Mouse (Mus musculus): ENCODE results near the gene Nrd1.
A peak's percentile ranks its signal among the peaks of the same experiment; 100 is the strongest.

Nrd1 gene

DNA sequence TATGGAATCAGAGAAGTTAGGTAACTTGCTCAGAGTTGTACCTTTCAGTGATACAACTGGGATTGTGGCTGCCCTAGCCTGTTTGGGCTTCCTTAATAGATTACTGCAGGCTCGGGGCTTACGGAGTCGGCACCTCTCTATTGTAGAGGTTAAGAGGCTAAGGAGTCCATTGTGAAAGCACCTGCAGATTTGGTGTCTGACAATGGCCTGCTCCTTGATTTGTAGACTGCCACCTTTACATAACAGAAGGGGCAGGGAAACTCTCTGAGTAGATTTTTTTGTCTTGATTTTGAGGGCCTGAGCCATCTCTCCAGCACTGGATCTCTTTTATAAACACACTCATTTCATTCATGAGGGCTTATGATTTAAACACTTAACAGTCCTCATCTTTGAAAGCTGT is 26.1 kb downstream of the Nrd1 start:
- DNase-seq (ENCODE audit: low spot score in 2 of 2) = no peak

DNA sequence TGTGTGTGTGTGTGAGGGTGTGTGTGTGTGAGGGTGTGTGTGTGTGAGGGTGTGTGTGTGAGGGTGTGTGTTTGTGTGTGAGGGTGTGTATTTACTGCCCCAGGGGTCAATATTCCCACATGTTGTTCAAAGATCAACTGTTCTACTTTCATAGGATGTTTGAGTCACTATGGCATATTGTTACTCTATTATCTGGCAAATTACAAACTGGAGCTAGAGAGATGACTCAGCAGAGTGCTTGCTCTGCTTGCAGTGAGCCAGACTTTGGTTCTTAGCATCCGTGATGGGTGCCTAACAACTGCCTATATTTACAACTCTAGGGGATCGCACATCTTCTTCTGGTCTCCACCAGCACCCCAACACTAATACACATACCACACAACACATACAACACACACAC is 29.4 kb downstream of the Nrd1 start:
- no peak for DNase-seq (ENCODE audit: low spot score in 2 of 2)

DNA sequence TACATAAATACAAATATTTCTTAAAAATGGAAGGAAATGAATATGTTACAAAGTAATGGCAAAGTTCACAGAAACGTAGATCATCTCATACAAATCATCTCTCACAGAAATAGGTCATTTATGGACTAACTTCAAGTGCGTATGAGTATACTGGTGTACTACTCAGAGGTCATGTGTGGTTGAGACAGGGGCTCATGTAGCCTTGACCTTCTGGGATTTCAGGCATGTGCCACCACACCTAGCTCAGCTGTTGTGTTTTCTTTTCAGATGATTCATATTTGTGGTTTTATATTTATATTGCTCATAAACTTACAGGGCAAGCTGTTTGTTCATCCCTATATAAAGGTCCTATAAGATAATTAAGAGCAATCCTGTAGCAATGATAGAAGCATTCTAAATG is 29.8 kb downstream of the Nrd1 start:
- DNase-seq (ENCODE audit: low spot score in 2 of 2) = no peak

DNA sequence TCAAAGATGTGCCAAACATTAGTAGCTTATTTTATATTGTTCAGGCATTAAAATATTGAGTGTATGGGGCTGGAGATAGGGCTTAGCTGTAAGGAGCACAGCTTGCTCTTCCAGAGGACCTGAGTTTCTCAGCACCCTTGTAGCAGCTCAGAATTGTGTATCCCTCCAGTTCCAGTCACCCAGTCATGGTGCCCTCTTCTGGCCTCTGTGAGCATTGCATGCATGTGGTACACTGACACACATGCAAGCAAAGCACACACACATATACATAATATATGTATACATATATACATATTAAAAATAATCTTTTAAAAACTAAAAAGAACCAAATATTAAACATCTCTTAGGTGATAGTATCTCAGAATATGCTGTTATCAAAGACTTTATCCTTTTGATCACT is 35.9 kb downstream of the Nrd1 start:
- peak; percentile 60 to 83 for DNase-seq (ENCODE audit: low spot score in 2 of 2)

DNA sequence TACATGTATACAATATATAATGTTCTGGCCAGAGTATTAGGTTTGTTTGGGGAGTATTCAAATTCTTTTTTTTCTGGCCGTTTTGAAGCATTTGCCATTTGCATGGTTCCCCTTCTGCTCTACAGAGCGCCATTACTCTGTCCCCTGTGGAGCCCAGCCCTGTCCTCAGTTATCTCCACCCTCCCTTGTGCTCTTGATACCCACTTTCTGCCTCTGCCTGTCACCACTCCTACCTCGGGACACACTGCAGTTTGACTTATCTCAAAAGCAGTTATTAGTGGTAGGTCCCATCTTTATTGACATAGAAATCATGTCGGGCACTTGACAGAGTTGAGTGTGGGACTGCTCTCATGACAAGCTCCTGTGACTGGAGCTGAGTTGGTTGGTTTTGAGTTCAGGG is 42.3 kb downstream of the Nrd1 start:
- no peak for DNase-seq (ENCODE audit: low spot score in 2 of 2)

DNA sequence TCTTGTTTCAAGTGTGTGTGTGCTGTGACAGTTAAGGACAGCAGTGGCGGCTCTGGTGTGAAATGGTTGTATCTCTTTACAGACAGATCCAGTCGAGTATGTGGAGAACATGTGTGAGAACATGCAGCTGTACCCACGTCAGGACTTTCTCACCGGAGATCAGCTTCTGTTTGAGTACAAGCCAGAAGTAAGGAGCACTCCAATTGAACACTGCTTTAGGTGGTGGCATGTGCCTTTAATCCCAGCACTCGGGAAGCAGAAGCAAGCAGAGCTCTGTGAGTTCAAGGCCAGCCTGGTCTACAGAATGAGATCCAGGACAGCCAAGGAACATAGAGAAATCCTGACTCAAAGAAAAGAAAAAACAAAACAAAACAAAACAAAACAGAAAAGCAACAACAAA is 42.8 kb downstream of the Nrd1 start:
- no peak for DNase-seq (ENCODE audit: low spot score in 2 of 2)

DNA sequence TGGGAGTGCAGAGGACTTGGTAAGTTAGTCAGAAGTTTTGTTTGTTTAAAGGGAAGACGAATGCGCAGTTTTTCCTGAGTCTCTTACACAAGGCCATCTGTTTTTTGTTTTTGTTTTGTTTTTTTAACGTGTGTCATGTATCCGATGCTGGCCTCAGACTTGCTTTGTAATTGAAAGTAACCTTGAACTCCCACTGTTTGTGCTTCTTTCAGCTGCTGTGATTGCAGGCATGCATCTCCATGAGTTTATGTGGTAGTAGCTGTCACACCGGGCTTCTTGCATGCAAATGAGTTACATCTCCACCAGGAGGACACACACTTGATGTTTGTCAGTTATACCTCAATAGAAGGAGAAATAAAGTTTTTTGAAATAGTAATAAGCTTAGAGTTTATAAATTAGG is 43.3 kb downstream of the Nrd1 start:
- no peak for DNase-seq (ENCODE audit: low spot score in 2 of 2)

DNA sequence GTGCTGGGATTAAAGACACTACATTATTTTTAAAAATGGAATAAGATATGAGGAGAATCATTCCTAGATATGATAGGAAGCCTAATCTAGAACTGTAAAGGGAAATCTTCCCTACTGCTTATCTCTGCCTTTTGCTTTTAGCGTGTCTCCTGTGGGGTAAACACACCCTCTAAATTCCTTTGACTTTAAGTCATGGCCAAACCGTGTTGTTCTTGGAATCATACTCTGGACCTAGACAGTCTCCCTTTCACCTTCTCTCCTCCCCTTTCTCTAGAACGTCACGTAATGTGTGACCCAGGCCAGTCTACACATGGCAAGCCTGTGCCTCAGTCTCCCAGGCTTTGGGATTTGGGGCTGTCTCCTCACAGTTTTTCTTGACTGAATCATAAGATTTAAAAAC is 47.8 kb downstream of the Nrd1 start:
- no peak for DNase-seq (ENCODE audit: low spot score in 2 of 2)

DNA sequence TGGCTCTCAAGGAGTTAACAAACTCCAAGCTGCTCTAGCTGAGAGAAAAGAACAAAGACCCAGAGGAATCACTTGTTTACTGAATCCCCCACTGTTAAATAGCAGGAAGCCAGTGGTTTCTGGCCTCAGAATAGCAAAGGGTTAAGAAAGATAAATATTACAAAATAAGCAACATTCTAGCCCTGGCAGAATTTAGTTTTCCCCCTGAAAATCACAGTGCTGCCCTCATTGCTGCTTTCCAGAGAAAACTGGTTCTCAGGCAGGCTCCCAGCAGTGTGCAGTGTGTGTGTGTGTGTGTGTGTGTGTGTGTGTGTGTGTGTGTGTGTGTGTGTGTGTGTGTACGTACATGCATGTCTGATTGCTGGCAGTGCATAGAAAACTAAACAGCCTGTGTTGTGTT is 51.8 kb downstream of the Nrd1 start:
- no peak for DNase-seq (ENCODE audit: low spot score in 2 of 2)

DNA sequence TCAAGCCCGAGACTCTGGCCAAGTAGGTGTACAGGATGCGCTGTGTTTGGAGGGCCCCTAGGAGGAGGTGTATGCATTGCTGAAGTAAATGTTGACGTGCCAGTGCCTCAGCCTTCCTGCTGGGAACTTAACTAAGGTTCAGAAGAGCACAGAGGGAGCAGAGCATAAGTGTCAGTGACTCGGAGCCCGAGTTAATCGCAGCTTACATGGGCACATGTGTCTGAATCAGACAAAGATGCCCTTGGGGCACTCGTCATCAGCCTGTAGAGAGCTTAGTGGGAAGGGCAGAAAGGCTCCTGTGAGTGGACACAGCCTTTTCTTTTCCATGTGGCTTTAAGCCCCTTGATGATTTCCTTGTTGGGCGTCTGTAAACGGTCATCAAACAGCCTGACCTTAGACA is 53.5 kb downstream of the Nrd1 start:
- no peak for DNase-seq (ENCODE audit: low spot score in 2 of 2)

DNA sequence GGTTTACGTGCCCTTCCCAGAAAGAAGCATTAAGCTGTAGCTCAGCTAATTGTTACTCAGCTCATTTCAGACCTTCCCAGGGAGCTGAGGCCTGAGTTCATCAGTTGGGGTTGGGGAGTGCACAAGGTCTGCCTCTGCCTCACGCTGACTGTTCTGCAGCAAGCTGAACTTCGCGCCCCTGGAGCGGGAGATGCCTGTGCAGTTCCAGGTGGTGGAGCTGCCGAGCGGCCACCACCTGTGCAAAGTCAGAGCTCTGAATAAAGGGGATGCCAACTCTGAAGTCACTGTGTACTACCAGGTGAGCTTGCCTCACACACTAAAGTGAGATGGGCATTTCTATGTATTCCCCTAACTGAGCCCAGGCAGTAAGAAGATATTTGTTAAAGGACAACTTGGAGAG is 55.9 kb downstream of the Nrd1 start:
- no peak for DNase-seq (ENCODE audit: low spot score in 2 of 2)

DNA sequence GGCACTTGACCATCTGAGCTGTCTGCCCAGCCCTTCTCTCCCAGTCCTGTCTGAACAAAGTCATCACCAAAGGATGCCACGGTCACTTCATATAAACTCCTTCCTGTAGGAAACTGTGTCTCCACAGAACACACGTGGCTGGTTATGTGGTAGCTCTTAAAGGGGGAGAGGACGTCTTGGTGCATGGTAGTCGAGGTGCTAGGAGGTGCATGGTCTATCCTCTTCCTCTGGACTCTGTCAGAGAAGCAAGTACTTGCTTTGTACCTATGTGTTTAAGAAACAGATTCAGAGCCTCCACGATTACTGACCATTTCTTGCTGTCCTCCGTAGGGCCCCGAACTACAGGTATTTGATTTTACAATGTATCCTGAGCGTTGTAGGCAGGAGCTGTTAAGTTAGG is 57.2 kb downstream of the Nrd1 start:
- DNase-seq (ENCODE audit: low spot score in 2 of 2) = no peak

DNA sequence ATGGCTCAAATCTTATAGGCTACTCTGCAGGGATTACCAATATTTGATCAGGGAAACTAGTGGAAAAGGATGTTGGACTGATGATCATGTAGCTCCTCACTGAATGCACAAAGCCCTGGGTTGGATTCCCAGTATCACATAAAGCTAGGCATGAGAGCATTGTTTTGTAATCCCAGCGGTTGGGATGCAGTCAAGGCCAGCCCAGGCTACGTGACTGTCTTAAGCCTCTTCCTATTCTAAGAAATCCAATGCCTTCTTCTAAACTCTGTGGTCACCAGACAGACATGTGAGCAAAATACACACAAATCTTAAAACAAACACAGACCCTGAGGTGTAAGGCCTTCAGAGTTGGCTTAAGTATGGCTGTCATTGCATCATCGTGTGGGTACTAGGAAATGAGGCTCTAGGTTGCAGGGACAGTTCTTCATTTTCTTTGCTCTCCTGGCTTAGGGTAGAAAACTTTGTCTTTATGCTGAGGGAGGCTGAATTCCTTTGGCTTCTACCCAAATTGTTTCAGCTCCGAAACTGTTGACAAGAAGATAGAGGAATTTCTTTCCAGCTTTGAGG is 58.9 kb downstream of the Nrd1 start:
- no peak for DNase-seq (ENCODE audit: low spot score in 2 of 2)

DNA sequence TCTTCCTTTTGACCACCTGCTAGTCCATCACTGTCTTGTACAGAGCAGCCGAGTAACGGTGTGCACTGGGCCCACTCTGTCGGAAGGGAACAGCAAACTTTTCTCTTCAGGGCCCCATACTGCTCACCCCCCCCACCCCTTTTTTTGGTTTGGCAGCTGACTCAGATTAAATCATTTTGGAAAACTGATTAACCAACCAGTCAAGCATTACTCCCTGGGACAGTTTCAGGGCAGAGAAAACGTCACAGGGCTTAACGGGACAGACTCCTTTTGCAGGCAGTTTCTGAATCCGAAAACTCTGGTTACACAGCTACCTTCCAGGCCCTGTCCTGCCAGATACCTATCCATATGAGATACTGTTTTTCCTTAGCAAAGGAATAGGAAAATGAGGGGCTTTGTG is 64.5 kb downstream of the Nrd1 start:
- DNase-seq (ENCODE audit: low spot score in 2 of 2) = no peak

DNA sequence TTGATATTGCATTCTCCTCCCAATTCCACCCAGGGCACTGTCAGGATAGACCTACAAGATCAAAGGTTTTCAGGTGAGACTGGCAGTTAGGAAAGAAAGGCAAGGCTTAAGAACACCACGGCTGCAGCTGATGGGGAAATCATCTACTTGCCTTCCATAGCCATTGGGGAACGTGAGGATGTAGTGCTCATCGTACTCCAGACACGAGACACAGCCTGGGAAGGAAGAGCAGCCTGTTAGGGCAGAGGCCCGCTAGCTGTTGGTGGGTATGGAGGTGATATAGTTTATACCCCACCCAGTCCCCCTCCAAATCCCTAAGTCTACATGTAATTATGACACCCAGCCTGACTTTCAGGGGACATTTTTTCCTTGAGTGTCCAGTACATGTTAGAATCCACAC is 65.3 kb downstream of the Nrd1 start:
- no peak for DNase-seq (ENCODE audit: low spot score in 2 of 2)

DNA sequence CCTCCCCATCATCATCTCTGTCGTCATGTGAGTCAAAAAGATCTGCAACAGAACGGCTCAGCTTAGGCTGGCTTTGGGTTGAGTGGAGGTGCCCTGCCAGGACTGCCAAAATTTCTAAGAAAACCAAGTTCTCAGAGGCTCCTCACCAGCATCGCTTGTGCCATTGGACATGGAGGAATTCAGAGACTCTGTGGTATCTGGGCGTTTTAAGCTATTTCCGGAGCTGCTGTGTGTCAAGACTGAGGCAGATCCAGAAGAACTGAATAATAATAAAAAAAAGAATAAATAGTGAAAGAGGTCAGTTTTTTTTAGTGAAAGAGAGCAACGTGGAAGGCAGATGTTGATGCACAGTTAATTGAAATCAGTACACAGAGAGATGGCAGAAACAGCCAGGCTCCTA is 72.4 kb downstream of the Nrd1 start:
- no peak for DNase-seq (ENCODE audit: low spot score in 2 of 2)

DNA sequence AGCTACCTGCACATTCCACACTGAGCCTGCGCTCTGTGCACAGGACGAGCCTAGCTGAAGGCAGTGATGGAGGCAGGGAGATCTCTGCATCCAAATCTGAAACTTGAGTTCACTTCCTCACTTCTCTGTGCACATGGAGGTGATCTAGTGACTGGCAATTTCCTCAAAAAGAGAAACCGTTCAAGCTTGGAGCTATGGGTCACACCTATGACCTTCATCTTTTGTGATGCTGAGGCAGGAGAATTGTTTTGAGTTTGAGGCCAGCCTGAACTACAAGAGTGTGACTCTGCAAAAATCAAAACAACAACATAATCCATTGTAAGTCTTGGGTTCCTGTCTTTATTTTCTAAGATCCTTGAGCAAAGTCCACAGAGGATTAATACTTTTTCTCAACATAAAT is 72.8 kb downstream of the Nrd1 start:
- DNase-seq (ENCODE audit: low spot score in 2 of 2) = no peak

DNA sequence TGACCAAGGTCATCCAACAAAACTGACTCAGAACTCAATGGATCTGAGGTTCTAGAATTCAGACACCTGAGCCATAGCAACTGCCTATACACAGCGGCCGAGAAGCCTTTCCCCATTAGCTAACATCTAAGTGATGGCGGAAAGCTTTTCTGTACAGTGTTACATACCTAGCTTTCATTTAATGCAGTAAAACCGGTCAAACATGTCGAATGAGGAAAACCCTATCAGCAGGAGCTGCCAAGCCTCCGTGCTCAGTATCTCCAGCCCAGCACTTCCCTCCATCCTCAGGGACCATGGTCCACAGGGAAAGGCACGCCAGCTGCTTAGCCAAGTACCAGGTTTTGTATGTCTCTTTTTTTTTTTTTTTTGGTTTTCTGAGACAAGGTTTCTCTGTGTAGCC is 78.5 kb downstream of the Nrd1 start:
- no peak for DNase-seq (ENCODE audit: low spot score in 2 of 2)

DNA sequence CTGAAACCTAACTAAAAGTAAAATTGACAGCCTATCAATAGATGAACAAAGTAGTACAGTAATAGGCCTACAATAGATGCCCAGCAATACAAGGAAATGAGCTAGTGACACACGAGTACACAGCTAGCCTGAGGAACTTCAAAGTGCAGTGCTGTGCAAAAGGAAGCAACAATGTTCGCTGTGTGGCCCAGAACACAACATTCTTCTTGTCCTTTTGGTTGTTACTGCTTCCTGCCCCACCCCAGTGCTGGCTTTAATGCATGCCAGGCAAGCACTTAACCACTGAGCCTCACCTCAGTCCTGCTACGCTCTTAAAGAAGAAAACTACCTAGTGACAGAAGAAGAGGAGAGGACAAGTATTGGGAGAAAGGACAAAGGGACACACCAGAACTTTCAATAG is 79.2 kb downstream of the Nrd1 start:
- DNase-seq (ENCODE audit: low spot score in 2 of 2) = peak in 1 of 2 experiments; percentile 22

DNA sequence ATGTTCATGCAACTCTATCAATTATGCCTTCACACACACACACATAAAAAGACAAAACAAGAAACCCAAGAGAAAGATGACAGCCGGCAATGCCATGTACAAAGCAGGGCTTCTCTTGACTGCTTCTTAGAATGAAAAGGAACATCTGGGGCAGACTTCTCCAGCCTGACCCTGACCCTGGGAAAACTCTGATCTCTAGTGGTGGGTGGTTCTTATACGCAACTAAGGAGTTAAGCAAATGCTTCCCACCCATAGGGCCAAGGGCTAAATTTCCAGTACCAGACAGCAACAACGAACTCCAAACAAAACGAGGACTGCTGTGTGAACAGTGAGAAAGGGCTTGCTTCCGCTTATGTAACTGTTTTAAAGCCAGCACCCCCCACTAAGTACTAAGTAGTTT is 79.7 kb downstream of the Nrd1 start:
- DNase-seq (ENCODE audit: low spot score in 2 of 2) = no peak

DNA sequence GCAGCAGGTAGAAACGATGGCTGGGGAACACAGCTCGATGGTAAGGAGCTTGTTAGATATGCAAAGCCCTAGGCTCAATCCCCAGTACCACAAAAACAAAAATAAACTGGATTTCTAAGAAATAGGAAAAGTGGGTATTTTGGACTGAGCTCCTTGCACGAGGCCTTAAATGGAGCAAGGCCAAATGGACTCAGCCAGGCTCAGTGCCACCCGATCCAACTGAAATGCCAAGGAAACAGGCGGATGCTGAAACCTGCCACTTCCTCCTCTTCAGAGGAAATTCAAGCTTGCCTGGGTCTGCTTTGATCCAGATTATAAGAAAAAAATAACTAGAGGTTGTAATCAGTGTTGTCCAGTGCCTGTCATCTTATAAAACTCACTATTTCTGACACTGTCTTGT is 88.7 kb downstream of the Nrd1 start:
- DNase-seq (ENCODE audit: low spot score in 2 of 2) = no peak

DNA sequence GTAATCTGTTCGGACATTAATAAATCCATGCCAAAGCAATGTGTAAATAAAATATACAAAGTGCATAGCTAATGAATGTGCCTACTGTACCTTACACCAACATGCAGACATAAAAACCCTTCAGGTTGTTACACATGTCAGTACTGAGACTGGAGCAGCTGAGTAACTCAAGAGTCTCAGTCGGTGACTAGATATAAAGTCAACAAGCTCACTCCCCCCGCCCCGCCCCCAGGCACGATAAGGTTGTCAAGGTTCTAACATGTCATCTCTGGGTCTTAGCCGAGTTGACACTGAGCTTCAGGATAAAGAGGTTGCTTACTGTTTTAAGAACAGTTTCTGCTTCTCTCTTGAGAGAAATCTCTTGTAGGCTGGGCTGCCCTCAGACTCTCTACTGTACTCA is 89.5 kb downstream of the Nrd1 start:
- no peak for DNase-seq (ENCODE audit: low spot score in 2 of 2)

DNA sequence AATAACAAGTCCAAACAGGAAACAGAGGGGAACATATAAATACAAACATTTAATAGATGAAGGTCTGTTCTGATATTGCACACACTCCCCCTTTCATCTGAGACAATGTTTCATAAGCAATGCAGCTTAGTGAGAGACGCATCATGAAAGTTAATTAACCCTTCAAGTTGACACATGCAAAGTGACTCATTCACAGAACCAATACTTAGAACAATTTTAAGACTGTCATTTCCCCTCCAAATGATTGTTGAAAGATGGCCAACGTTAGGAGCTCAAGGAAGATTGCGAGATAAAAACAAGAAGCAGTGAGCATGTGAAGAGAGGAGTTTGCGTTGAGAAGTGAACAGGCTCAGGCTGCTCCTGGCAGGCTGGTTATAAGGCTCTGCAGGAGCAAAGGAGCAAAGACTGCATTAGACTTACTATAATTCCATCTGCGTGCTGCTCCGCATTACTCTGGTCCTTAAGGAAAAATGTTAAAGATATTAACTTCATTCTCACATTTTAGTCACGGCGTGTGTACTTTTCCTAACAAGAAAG is 90.9 kb downstream of the Nrd1 start:
- no peak for DNase-seq (ENCODE audit: low spot score in 2 of 2)

DNA sequence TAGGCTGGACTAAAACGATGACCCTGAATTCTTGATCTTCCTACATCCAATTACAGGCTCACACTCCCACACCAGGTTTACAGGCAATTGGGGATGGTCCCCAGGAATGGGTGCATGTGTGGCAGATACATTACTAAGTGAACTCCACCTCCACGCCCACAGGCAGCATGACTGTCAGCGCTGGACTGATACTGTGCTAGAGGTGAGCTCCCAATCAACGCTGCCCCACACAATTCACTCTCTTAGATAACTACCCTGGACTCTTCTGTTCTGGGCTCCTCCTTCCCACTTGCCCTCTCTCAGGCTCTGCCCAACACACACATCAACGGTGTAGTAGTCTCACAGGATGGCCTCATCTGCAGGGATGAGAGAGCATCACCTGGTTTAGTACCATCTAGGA is 91.9 kb downstream of the Nrd1 start:
- DNase-seq (ENCODE audit: low spot score in 2 of 2) = no peak

DNA sequence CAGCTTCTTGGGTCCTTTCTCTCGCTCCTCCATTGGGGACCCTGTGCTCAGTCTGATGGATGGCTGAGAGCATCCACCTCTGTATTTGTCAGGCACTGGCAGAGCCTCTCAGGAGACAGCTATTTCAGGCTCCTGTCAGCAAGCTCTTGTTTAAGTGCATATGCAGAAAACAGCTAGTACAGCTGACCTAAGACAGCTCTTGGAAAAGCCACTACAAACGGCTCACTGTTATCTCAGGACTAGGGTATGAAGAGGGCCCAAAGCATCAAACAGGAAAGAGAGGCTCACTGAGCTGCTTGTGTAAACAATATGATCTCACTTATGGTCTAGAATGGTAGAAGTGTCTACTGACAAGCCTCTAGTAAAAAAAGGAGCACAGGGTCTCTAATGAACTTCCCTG is 93.8 kb downstream of the Nrd1 start:
- no peak for DNase-seq (ENCODE audit: low spot score in 2 of 2)
